Mouse (Mus musculus): Measurements from ENCODE around the gene Adgrl3.

- TF ChIP-seq EP300 (IDR thresholded peaks at IDR 0.05; ENCODE audit: low read depth in 1 of 2, low read length in 2 of 2) (no peak), JUND (IDR thresholded peaks at IDR 0.05; ENCODE audit: low read depth, low read length) (no peak), POLR2A (IDR thresholded peaks at IDR 0.05; ENCODE audit: control insufficient read depth in 1 of 2, insufficient read depth in 1 of 2, low read depth in 1 of 2, low read length in 2 of 2, poor library complexity in 1 of 2) (no peak), ZNF384 (IDR thresholded peaks at IDR 0.05; ENCODE audit: low read depth, low read length) (no peak), MAFK (IDR thresholded peaks at IDR 0.05; ENCODE audit: borderline replicate concordance, low read depth, low read length) (no peak), USF1 (IDR thresholded peaks at IDR 0.05; ENCODE audit: low read depth, low read length) (no peak)
These were observed 422.2 kb downstream of the Adgrl3 start for GRCm38 (mm10) chr5:81442150-81442549.
